Mouse (Mus musculus) left cerebral cortex, adult 9 months (tissue): ENCODE measurements around the gene Tmem184a.

ENCODE experiments used
- DNase-seq, 2 experiments: peaks; one replicate each; pipeline ENCODE4 v3.0.0; 2022; ENCODE audit warnings: low spot score in 2 of 2

Gene Tmem184a

DNA sequence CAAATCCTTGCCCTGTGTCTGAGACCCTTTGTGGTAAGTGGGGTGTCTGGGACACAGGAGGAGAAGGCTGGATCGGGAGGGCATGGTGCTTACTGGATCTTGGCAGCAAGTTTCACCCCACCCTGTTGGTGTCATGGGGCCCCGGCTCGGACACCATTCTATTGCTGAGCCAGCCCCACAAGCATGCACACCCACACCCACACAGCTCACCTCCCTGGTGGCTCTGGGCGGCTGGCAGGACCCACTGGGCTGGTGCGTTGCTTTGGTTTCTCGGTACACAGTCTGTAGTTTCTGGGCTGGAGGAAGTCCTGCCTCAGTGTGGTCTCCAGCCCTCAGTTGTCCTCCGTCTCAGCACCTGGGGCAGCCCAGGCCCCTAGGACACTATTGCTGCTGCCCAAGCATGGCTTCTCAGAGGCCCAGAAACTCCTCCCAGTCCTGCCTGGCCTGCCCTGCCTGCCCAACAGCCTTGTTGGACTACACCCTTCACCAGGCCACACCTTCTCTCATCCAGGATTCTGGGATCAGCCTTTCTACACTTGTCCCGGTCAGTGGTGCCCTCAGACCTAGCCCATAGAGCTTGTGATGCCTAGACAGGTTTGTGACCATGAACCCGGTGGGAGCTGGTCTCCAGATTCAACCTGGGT, at the start of gene Tmem184a:
Gene Tmem184a, minus strand, starts transcription at position 380 of the 644 bp plus-strand sequence.
- DNase-seq: no peak

DNA sequence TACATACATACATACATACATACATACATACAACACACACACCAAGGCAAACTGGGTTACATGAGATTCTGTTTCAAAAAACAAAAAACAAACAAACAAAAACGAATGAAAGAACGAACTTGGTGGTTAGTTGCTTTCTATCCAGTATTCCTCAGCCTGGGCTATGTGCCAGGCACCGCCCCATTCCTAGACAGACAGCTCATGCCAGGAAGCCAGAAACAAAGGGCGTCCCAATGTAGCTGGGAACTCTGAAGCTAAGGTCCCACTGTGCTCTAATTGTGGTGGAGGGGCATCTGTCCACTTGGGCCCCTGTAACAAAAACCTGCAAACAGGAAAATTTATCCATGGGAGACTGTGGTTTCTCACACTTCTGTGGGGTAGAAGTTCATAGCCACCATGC, 43.0 kb upstream of the Tmem184a start:
- peak in 1 of 2 experiments; percentile 15 for DNase-seq

DNA sequence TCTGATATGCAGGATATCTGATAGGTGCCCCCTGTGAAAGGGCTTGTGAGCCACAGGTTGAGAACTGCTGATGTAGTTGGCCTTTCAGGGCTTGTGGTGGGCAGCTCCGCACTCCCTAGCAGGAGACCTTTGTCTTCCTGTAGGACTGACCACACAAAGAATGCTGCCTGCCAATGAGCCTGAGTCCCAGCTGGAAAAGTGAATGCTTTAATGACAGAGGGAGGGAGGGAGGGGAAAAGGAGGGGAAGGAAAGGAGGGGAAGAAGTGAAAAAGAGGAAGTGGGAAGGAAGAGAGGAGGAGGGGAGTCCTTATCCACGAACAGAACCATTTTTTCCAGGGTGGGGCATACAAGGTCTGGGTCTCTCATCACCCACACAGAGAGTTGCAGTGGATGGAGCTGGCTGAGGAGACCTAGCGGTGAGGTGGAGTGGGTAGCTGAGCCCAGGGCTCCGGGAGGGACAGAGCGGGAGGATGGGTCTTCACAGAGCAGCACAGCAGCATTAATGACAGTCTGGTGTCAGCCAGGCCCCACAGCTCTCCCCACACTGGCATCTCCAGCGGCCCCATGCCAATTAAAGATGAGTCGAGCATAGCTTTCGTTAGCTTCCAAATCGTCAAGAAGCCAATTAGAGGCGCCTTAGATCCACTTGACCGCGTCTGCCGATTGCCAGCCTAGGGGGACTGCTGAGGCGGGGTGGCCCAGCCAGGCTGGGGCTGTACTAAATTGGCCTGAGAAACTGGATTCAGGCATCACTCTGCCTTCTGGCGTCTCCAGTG, 40.8 kb upstream of the Tmem184a start:
- DNase-seq: no peak

GRCm38 (mm10) chr5:139849626-139850320, 30.1 kb upstream of the Tmem184a start:
- no peak for DNase-seq

- DNase-seq: no peak
These were observed 19.4 kb upstream of the Tmem184a start for GRCm38 (mm10) chr5:139839142-139839541.

- DNase-seq: peak in 1 of 2 experiments; percentile 54
These were observed 18.8 kb upstream of the Tmem184a start for GRCm38 (mm10) chr5:139838476-139838892.

GRCm38 (mm10) chr5:139835706-139836105, 16.0 kb upstream of the Tmem184a start:
- DNase-seq: no peak

- no peak for DNase-seq
These were observed 12.4 kb upstream of the Tmem184a start for GRCm38 (mm10) chr5:139832125-139832524.

DNA sequence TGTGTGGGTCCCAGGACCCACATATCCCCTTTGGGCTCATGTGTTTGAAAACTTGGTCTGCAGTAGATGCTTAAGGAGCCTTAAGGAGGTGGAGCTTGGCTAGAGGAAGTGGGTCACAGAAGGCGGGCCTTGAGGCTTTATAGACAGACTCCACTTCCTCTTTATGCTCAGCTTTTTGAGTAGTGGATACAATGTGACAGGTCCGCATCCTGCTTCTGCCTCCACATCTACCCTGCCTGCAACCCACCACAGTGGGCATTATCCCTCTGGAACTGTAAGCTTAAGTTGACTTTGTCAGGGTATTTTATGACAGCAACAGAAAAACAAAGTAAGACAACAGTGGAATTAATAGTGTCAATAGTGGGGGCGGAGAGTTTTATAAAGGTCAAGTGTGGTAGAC, 11.0 kb upstream of the Tmem184a start:
- DNase-seq: no peak

DNA sequence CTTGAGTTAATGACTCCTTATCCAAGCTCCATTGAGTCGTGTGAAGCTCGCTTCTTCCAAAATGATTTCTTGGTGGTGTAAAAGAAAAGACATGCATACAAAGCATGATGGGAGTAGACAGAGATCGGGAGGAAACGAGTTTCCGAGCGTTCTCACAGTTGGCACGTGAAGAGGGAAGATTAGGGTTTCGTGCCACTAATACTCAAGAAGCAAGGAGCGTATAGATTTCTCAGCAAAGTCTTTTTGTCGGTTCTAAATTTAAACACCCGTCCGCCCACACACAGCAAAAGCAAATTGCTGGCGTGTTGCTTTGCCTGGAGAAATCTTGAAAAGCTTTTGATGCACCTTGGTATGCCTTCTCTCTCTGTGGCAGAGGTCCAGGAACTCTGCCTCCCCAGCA, 9.7 kb upstream of the Tmem184a start:
- DNase-seq: peak; percentile 55 to 65

DNA sequence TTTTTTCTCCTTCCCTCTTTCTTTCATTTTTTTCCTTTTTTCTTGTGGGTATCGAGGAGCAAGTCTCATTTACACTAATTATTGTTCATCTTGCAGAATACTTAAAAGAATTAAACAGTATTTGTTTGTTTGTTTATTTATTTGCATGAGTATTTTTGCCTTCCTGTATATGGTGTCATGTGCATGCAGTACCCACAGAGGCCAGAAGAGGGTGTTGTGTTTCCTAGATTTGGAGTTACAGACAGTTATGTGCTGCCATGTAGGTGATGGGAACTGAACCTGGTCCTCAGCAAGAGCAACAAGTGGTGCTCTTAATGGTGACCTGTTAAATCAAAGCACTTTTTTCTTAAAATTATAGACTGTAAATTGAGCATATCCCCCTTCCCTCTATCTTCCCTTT, 7.9 kb upstream of the Tmem184a start:
- no peak for DNase-seq

GRCm38 (mm10) chr5:139826357-139827055, 6.8 kb upstream of the Tmem184a start, which contains the start of the genes Gm26938 and Psmg3:
TSS of gene Gm26938 (minus strand) at chr5:139826407.
TSS of gene Psmg3 (minus strand) at chr5:139826885.
- DNase-seq: peak; percentile 58 to 92

GRCm38 (mm10) chr5:139825947-139826346, 6.2 kb upstream of the Tmem184a start:
- DNase-seq: no peak

- DNase-seq: no peak
These were observed 4.8 kb upstream of the Tmem184a start for GRCm38 (mm10) chr5:139824531-139824930.

DNA sequence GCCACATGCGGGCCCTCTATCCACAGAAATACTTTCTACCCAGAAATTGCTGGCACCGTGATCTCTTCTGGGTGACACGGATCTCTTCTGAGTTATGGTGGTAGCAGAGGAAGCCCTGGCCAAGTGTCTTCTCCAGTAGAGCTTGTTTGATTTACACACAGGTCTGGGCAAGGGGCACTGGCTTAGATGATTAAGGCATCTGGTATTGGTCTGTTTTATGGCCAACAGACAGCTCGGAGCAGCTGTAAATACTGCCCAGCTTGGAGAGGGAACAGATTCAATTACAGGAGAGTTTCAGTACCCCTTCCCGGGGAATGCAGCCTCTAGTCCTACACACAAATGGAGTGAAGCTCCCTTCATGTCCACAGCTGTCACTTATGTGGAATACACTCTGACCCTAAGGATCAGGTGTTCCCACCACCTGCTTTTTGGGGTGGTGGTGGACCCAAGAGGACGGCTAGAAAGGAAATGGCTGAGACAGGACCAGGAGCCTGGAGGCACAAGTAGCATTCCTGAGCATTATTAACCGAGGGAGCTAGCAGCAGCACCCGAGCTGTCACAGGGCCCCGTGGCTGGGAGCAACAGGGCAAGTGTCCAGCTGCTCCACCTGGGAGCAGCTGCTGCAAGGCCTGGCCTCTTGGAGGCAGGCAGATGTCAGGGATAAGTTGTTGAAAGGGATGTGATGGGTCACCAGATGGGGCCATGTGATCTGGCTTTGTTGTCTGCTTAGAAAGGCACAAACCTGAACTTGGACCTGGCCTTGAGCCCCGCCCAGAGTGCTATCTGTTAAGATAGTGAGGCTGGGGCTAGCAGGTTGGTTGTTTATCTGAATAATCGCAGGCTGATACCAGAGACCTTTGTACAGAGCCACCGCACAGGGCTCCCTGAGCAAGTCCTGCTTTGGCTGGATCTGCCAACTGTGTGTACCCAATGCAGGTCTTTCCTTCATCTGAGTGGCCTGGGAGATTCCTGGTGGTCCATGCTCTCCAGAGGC, 2.0 kb upstream of the Tmem184a start:
- no peak for DNase-seq

DNA sequence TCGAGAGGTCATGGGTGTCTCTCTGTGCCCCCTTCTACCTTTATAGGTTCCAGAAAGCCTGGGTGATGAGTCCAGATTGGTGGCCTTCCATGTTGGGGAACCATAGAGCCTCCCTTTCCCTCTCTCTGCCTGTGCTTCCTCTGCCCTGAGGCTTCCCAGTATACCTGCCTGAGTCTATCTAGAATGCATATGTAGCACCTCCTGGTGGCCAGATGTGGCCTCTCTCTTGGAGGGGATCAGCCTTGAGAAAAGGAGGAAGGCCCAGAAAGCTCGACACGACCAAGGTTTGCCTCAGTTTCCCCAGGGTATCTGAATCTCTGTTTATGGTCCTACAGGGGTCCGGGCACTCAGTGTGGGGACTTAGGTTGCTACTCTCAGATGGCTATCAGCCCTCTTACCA, 916 bp downstream of the Tmem184a start:
- peak in 1 of 2 experiments; percentile 53 for DNase-seq

- no peak for DNase-seq
These were observed 1.7 kb downstream of the Tmem184a start for GRCm38 (mm10) chr5:139818056-139818455.

GRCm38 (mm10) chr5:139817292-139817691, 2.4 kb downstream of the Tmem184a start:
- no peak for DNase-seq

GRCm38 (mm10) chr5:139816445-139816844, 3.3 kb downstream of the Tmem184a start:
- DNase-seq: no peak

GRCm38 (mm10) chr5:139815964-139816363, 3.8 kb downstream of the Tmem184a start:
- DNase-seq: no peak

DNA sequence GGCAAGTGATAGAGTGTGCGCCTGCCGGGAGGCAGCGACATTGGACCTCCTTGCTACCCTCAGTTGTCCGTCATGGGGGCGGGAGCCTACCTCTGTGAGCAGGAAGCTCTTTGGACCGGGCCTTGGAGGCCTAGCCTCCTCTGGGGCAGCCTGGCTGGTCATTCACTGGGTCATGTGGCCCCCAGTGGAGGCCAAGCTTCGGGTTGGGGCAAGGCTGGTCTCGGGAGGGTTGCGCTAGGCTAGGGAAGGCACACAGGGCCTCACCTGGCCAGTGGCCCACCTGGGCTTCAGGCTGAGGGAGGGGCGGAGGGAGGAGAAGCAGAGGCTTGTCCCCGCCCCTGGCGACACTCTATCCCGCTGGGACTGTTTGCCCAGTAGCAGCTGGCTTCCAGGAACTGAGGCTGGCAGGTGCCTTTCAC, 5.7 kb downstream of the Tmem184a start:
- no peak for DNase-seq
